Mouse (Mus musculus) bone marrow macrophage, adult 2 months (primary cell): ENCODE results near the gene Hsd17b12.

Experiments
- CTCF ChIP-seq: IDR thresholded peaks from 2 replicates; pipeline ENCODE4 v1.5.1; 2012; ENCODE audit warnings: low read depth, mild to moderate bottlenecking, low read length, moderate library complexity
- POLR2A ChIP-seq: IDR thresholded peaks from 2 replicates; pipeline ENCODE4 v1.6.1; 2012; ENCODE audit warnings: mild to moderate bottlenecking, low read depth, low read length, borderline replicate concordance

- TF ChIP-seq CTCF (no peak), POLR2A (no peak)
Observed at GRCm38 (mm10) chr2:94010335-94011291, 147.2 kb downstream of the Hsd17b12 start, which contains the start of gene Alkbh3.
